Mouse (Mus musculus): ENCODE data around the gene Ube2v1. TPM values are rescaled to one million over a fixed set of nuclear protein-coding genes. Genes with fewer than 3 reads are reported as not detected.

The Ube2v1 gene
- total RNA-seq, 2 experiments from 2014 or later: 194 to 200 TPM

DNA sequence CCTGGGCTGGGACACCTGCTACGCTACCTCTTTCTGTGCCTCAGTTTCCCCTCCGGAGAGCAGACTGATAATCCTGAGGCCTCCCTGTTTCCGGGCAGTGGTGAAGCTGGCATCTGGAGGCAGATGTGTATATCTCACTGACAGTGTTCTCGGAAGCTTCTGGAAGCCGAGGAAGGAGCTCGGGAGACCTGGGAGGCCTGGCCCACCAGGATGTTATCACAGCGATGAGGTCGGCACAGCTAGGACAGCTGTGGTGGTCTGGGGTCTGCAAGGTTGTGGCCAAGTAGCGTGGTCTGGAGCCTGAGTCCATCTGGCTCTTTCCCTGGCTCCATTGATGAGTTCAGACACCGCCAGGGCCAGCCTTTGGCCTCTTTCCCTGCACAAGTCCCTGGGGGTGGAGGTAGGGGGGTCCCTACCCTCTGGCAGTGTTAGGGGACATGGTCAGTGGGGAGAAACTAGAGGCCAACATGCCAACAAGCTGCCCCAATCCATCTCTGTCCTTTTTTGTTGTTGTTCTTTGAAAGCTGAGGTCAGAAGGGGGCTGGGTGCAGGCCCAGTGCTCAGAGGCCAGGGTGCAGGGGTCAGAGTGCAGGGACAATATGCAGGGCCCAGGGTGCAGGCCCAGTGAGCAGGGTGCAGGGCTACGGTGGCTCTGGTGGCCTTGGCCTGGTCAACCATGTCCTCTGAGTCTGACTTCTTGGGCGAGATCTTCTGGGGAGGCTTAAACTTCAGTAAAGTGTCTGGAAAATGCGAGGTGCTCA, 67.2 kb downstream of the Ube2v1 start:
- DNase-seq (ENCODE audit: low spot score in 2 of 2): no peak

DNA sequence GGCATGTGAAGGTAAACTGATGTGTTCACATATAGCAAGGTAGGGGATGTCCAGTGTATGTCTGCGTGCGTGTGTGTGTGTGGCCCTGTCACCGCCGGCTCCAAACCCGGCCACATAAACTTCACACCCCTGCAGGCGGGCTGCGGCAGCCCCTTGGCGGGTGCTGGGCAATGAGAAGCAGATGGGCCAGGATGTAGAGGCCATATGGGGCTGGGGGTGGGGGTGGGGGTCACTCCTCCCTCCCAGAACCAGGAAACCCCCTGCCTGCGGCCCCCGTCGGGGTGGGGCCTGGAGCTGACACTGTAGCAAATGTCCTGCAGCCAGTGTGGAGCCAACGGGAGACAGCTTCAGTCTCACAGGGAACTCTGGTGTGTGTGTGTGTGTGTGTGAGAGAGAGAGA, 68.2 kb downstream of the Ube2v1 start:
- no peak for DNase-seq (ENCODE audit: low spot score in 2 of 2)

DNA sequence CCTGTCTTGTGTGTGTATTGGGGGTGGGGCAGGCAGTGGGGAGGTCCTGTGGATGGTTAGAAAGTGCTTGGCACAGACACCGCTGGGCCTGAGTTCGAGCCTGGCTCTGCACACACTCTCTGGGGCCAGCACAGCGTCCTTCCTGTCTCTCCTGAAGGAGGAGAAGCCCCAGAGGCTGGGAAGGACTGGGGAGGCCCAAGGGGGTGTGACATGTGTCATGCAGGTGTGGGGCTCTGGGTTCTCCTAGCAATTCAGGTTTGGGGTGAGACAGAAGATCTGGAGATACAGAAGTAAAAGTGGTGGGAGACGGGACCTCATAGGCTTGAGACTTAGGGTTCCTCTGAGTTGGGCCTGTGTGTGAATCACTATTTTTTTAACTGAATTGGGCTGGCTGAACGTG, 68.9 kb downstream of the Ube2v1 start:
- no peak for DNase-seq (ENCODE audit: low spot score in 2 of 2)

DNA sequence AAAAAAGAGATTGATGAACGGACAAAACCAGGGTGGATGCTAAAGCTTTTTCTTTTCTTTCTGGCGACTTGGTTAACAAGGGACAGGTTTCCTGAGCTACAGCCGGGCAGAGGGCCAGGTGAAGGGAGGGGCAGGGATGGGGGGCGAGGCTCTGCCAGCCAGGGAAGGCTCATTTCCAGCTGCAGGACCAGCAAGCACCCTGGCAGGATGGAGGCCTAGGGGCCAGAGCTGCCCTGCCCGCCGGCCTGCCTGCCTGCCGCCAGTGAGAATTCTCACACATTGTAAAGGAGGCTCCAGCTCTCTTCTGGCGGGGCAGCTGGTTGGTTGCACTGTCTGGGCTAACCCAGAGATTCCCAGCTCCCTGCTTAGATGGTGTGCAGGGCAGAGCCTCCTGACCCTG, 69.8 kb downstream of the Ube2v1 start:
- no peak for DNase-seq (ENCODE audit: low spot score in 2 of 2)

DNA sequence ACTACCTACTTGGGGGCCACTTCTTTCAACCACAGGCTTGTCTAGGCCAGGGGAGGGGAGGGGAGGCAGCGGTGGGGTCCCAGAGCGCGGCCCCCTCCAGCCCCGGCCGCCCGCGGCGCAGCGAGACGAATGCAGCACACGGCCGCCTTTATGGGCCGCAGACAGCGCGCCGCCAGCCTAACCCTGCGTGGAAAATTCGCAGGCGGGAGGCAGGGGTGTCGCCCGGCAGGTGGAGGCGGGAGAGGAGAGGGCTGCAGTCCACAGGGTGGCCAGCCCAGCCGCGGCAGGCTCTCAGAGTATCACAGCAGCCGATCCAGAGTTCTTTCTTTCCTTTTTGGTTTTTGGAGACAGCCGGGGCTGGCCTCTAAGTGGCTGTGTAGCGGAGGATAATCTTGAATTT, 72.5 kb downstream of the Ube2v1 start:
- no peak for DNase-seq (ENCODE audit: low spot score in 2 of 2)

Small RNA genes lying within 50 kb of the gene (microRNA-seq; reads per million reads assigned to microRNA genes)
- not detected for gene Gm22355

Other genes starting within 250 kb of the Ube2v1 start
- gene Slc9a8, start 210.4 kb downstream of the Ube2v1 start, total RNA-seq (2021): 10 to 100 TPM; 60.0 to 63.9 TPM
- gene Rnf114, start 139.4 kb downstream of the Ube2v1 start, total RNA-seq (2021): 10 to 100 TPM; 65.0 to 66.6 TPM
- 10 to 100 TPM; 33.9 TPM for gene Spata2, start 139.2 kb downstream of the Ube2v1 start, total RNA-seq (2021)
- gene Snai1, start 93.9 kb downstream of the Ube2v1 start, total RNA-seq (2021): 10 to 100 TPM; 13.2 to 14.8 TPM
- 10 to 100 TPM; 18.2 to 23.0 TPM for gene Gm20431, start 29.4 kb upstream of the Ube2v1 start, total RNA-seq (2021)
- 100 to 1,000 TPM; 229 to 255 TPM for gene Cebpb, start 56.8 kb upstream of the Ube2v1 start, total RNA-seq (2021)
- 10 to 100 TPM; 32.9 to 35.4 TPM for gene Tmem189, start 57.7 kb upstream of the Ube2v1 start, total RNA-seq (2021)

Measured in adrenal gland, postnatal 4 days (tissue).